Mouse (Mus musculus): ENCODE results near the gene Arap1.

DNA sequence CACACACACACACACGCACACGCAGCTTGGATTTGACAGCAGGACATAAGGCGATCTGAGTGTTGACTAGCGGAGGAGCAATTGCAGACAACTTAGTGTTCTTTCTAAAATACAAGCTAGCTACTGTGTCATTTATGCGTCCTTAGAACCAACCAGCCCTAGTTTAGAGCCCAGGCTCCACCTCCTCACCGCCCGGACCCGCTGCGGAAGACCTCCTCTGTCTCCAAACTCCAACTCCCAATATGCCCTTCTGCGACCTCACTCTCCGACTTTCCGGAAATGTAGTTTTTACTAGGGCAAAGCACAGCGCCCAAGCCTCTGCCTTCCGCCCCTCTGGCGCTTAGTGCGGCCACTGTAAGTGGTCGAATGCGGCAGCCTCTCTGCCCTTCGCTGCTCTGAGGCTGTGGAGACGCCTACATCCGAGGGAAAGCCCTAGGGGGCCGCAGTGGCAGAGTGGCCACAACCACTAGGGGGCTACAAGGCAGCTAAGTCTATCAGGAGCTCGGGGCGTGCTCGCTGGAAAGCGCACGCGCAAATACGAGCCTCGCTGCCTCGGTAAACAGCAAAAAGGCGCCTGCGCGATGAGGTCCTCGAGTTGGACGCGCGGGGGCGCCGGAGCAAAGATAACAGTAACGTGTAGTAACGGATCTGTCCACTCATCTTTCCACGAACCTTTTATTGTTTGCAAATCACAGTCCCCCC, 37.4 kb upstream of the Arap1 start:
- TF ChIP-seq CTCF (IDR thresholded peaks at IDR 0.05; ENCODE audit: extremely low read depth, insufficient read depth, low read length) (peak; percentile 64), POLR2A (IDR thresholded peaks at IDR 0.05; ENCODE audit: extremely low read depth, insufficient read depth, low read length) (peak; percentile 62; the same call in 1 of the 2 replicates)
